Mouse (Mus musculus) MEL-GATA-1-ER (cell line): ENCODE results near the gene Cfap46.
A peak's percentile ranks its signal among the peaks of the same experiment; 100 is the strongest.
"Not testable (repeated sequence)": the region's sequence is repeated elsewhere in the genome, so short reads cannot be mapped to it uniquely, and the experiment has no call there.

Source experiments
- DNase-seq: peaks from one replicate; pipeline ENCODE4 v3.0.0-alpha.2; 2012; ENCODE audit warnings: low read depth; ENCODE audit errors: extremely low read depth

The Cfap46 gene

DNA sequence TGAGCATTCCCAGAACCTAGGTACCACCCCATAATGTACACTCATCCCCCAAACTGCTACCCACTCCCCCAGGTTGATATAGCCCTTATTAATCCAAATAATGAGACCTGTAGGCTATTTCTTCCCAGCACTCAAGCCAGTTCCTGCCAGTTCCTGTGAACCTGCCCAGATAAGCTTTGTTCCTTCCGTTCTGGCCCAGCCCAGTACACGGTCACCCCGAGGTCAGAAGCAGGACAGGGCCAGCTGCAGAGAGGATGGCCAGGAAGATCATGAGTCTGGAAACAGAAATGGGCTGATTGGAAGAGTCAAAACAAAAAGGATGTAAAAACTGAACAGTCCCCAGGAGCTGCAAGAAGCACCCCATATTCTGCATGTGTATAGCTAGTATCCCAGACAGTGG is 20.3 kb downstream of the Cfap46 start:
- no peak for DNase-seq

DNA sequence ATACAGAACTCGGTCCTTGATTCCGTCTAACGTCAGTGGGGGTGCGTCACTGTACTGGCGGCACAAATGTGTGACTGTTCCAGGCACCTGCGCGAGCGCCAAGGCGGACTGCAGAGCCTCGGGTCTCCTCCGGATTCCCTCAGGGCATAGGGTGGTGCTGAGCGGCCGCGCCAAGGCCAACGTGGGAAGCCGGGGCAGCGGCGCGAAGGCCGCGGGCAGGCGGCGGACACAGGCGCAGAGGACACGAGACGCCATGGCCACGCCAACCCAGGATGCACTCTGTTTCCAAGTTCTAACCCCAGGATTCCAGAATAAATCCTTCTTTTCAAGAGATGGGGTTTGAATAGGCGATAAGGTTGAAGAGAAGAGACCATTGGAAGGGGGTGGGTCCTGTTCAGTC is 23.7 kb downstream of the Cfap46 start:
- not testable (repeated sequence) for DNase-seq

GRCm38 (mm10) chr7:139649698-139650097 is 33.9 kb downstream of the Cfap46 start:
- no peak for DNase-seq

DNA sequence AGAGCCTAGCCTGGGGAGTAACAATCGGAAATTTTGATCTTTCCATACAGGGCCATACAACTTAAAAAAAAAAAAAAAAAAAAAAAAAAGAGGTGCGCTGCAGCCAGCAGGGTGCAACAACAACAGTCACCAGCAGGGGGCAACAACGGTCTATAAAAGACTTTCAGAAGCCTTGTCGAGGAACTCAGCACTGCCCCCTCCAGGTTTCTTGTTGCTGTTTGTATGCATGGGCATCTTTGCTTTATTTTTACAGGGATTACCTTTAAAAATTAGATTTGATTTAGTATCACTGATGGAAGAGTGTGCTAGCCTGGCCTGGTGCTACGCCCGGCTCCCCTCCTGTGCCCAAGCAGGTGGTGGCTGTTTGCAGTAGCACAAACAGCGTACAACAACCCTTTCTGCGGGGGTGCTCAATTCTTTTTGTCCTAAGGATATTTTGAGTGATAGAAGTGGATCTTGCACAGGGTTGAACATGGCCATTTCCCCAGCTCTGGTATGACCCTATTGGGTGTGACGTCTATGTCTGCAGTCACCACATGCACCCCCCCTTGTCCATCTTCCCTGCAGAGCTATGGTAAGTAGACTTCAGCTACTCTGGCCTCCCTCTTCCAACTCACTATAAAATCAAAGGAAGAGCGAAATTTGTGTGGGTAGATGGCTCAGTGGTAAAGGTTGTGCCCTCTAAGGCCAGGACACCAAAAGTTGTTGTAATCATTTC is 35.4 kb downstream of the Cfap46 start:
- peak; percentile 41 for DNase-seq

- DNase-seq: no peak
Measured at GRCm38 (mm10) chr7:139633393-139633792, 50.2 kb downstream of the Cfap46 start.

- DNase-seq: no peak
Measured at GRCm38 (mm10) chr7:139625156-139625555, 58.5 kb downstream of the Cfap46 start.

DNA sequence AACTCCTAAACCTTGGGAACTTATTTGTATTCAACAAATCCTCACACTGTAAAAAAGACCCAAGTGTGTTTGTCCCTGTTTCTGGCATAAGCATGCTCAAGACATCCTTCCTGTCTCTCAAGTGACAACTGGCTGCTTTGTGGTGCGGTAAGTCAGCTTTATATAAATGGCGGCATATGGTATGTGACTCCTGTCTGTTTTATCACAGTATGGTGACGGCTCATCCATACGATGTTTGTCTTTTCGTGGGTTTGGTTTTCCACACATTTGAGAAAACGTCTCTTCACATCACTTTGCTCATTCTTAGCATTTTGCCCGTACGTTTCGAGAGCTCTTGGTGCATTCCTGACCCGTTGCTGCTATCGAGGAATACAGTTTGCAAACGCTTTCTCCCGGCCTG is 61.0 kb downstream of the Cfap46 start:
- DNase-seq: no peak

GRCm38 (mm10) chr7:139615767-139616766 is 67.5 kb downstream of the Cfap46 start:
- DNase-seq: peak; percentile 1

- peak; percentile 46 for DNase-seq
Measured at GRCm38 (mm10) chr7:139610328-139610727, 73.3 kb downstream of the Cfap46 start.

DNA sequence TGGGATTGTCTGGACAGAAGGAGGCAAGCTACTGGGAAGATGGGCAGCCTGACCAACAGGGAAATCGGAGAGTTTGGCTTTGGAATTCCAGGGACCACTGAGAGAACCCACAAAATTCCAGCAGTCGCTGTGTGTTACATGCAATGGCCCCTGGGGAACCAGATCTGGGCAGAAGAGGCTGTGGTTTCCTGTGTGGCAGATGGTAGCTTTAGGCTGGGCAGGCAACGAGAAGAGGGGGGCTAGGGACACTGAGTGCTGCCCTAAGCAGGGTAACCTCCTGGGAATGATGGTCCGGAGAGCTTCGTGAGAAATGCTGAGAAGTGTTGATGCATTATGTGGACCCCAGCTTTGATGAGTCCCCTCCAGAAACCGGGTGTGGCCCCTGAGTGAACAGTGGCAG is 87.8 kb downstream of the Cfap46 start:
- no peak for DNase-seq

DNA sequence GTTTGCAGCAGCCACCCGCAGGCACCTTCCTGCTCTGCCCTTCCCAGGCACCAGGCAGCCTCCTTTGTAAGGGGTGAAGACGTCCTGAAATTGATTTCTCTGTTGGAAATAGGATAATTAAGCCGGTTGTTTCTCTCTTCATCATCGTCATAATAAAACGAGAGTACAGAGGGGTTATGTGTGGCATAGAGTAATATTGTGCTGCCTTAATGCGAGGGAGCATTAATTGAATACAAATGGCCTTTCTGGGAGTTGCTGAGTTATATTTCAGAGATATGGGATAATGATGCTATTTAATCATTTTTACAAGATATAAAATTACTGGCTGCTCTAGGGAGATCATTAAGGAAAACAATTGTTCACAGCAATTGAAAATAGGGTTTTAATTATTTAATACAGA is 88.3 kb downstream of the Cfap46 start:
- DNase-seq: no peak

GRCm38 (mm10) chr7:139591311-139591710 is 92.3 kb downstream of the Cfap46 start:
- DNase-seq: no peak

DNA sequence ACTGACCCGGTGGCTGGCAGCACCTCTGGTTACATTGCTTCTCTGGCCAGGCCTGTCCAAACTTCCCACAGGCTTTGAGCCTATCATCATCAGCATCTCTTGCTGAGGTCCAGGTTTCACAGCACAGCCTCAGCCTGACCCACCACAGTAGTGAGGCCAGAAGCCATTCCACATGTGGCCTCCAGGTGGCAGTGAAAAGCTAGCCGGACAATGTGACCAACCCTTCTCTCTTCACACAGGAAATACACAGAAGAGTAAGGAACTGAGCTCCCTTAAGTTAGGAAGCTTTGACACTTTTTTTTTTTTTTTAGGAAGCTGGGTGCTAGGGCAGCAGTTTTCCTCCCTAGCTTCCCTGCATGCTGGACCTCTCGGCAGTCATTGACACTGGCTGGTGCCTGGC is 93.3 kb downstream of the Cfap46 start:
- no peak for DNase-seq

- no peak for DNase-seq
Measured at GRCm38 (mm10) chr7:139587919-139588318, 95.7 kb downstream of the Cfap46 start.

- DNase-seq: no peak
Measured at GRCm38 (mm10) chr7:139585183-139585821, 98.3 kb downstream of the Cfap46 start.

DNA sequence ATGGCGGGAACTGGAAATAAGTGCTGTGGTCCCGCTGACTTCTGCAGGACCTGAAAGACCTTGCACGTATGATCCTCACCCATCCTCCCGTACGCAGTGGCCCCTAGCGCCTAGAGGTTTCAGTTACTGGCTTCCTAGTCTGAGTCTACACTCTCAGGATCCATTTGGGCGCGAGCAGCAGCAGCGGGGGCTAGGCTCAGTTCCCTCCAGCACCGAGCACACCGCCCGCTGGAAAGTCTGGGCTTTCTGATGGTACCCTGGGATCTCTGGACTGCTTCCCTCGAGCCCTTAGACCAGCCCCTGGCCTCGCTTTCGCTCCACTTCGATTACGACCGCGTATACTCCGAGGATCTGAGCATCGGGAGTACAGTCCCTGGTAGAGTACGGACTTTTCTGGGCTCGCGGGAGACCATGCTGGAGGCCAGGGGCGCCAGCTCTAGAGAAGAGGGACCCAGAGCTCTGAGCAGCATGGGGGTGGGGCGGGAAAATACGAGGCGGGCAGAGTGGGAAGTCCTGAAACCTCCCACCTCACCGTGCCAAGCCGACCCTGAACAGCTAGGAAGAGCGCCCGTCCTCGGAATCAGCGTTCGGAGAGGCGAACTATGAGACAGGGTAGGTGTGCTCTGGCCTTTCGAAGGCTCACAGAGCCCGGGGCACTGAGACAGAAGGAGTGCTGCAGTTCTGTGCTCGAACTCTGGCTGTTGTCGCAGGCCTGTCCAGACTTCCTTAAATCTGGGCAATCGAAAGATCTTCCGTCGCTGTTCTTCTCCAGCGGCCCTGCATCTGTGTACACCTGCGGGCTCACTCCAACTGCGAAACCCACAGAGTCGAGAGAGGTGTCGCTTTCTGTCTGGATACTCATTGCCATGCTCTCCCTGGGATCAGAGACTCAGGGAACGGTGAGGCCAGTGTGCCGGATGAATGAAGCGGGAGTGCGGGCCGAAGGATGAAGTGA is 99.1 kb downstream of the Cfap46 start:
- no peak for DNase-seq

- DNase-seq: no peak
Measured at GRCm38 (mm10) chr7:139583094-139583737, 100.4 kb downstream of the Cfap46 start.

- DNase-seq: no peak
Measured at GRCm38 (mm10) chr7:139582595-139582994, 101.0 kb downstream of the Cfap46 start, which contains the start of gene Nkx6-2. Nkx6-2 (minus strand) TSS chr7:139582797.

DNA sequence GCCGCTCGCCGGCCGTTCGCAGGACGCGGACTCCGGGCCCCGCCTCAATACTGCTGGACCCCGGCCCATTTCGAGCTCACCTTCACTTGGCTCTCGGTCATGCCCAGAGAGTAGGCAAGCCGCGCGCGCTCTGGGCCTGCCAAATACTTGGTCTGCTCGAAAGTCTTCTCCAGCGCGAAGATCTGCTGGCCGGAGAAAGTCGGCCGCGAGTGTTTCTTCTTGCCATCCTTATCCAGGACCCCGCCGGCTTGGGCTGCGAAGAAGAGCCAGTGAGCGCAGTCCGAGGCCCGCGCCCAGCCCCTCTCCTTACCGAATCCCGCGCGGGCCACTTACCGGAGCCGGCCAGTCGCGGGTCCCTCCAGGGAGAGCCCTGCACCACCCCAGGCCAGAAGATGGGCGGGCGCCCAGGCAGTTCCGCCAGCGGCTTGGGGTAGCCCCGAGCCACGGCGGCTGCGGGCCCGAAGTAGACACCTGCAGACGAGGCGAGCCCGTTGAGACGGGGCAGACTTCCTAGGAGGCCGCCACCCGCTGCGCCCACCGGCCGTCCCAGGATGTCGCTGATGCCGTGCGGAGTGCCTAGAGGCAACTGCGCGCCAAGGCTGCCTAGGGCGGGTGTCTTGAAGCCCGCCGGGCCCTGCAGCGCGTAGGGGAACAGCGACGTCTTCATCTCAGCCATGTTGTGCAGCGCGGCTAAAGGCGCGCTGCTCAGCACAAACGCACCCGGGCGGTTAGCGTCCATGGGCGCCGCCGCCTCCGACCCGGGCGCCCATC is 101.6 kb downstream of the Cfap46 start:
- DNase-seq: no peak
